Mouse (Mus musculus) ES-Bruce4 (cell line): ENCODE results near the gene Rnf138rt1.

ENCODE experiments used
- CTCF ChIP-seq: IDR thresholded peaks from one replicate; pipeline ENCODE4 v1.8.1; 2011; ENCODE audit warnings: low read depth, low read length
- EP300 ChIP-seq: IDR thresholded peaks from 2 replicates; pipeline ENCODE4 v1.6.1; 2011; ENCODE audit warnings: low read depth, low read length; ENCODE audit not compliant: insufficient read depth

DNA sequence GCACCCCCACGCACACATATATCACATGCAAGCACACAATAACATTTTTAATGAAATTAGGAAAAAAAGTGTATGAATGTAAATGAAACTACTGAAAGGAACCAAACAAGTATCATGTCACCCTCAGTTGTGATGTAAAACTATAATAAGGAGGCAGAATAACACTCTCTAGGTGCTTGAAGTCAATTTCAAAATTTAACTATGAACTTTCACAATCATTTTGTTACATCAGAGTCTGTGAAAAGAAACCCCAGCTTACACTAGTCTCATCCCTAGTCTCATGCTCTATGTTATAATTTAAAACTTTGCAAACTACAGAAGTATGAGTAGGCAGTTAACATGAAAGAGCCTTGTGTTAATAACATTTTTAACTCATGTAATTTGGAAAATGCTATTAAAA is 27.0 kb downstream of the Rnf138rt1 start:
- TF ChIP-seq CTCF, result no peak
- no peak for TF ChIP-seq EP300
